Mouse (Mus musculus): Measurements from ENCODE around the gene Dync2h1. TPM values are rescaled to one million over a fixed set of nuclear protein-coding genes. Genes with fewer than 3 reads are reported as not detected.
"Not testable (repeated sequence)": the region's sequence is repeated elsewhere in the genome, so short reads cannot be mapped to it uniquely, and the experiment has no call there.

Dync2h1 gene
- polyA plus RNA-seq, 1 experiment from 2014 or later = 5.5 TPM

DNA sequence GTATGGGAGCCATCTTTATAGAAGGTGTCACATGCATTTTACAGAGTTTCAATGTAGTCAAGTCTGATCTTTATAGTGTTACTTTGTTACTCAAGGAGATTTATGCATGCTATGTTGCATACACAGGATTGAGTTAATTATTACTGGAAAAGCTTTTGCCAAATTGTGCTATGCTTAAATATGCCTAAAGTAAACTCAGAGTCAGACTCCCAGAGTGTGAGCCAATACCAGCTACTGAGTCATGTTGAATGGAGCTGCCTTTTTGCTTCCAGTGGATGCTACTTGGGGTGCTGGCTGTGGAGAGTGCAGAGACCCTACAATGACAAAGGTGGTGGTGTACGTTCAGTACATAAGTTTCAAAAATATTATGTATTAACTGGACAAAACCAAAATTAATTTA is 169.5 kb downstream of the Dync2h1 start:
- no peaks in the 10 kb centered on the region for H3K27me3 ChIP-seq
- no peak overlapping the region for H3K9ac ChIP-seq
- no peak overlapping the region for H3K4me3 ChIP-seq
- H3K36me3 ChIP-seq = no peaks in the 10 kb centered on the region
- no peak overlapping the region for H3K27ac ChIP-seq
- H3K9me3 ChIP-seq (replicated peaks) = no peaks in the 10 kb centered on the region
- WGBS = 84% methylated on average over 1 of the region's 1 CpGs
- no peak overlapping the region for H3K4me2 ChIP-seq
- no peaks in the 10 kb centered on the region for H3K4me1 ChIP-seq (replicated peaks)
- no peak for ATAC-seq (replicated peaks; ENCODE audit: insufficient number of reproducible peaks, insufficient read depth, low FRiP score, low read depth)

DNA sequence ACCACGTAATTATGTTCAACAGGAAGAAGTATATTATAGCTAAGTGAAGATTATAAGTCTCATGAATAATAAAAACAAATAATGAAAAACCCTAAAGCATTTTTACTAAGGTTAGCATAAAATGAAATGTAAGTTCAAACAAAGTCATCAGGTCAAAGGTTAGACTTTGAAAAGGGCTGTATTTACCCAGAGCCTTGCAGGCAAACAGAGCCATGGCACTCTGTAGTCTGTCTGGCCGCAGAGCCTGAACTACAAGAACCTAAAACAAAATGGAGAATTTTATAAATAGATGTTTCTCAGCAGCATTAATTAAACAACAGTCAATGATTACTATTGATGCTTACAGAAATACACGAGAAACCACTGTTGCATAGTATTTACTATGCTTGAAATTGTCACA is 174.5 kb downstream of the Dync2h1 start:
- H3K27me3 ChIP-seq = no peaks in the 10 kb centered on the region
- no peak overlapping the region for H3K4me3 ChIP-seq
- ATAC-seq (replicated peaks; ENCODE audit: insufficient number of reproducible peaks, insufficient read depth, low FRiP score, low read depth) = no peak

DNA sequence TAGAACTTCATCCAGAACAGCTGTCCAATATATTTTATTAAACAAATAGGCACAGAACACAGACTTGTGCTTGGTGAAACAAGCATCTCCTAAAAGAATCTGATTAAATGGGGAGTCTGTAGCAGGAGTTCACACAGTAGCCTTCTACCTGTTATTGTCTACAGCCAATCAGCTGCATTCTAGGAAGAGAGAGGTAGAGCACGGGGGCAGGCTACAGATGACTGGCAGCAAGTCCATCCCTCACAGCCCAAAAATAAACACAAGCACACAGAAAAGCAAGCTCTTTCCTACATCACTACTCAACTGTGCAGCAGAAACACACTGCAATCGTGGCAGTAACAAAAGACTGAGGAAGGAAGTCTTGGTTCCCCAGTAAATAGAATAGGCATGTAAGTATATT is 189.4 kb downstream of the Dync2h1 start:
- no peak overlapping the region for H3K27ac ChIP-seq
- 34% methylated on average over 2 of the region's 2 CpGs for WGBS
- no peaks in the 10 kb centered on the region for H3K9me3 ChIP-seq (replicated peaks)
- no peak overlapping the region for H3K4me2 ChIP-seq
- H3K36me3 ChIP-seq = no peaks in the 10 kb centered on the region
- no peak overlapping the region for H3K9ac ChIP-seq
- H3K4me1 ChIP-seq (replicated peaks) = no peaks in the 10 kb centered on the region
- no peak for ATAC-seq (replicated peaks; ENCODE audit: insufficient number of reproducible peaks, insufficient read depth, low FRiP score, low read depth)
- H3K27me3 ChIP-seq = no peaks in the 10 kb centered on the region
- no peak overlapping the region for H3K4me3 ChIP-seq

More for the DNA sequence above, 174.5 kb downstream of the Dync2h1 start:
- H3K9me3 ChIP-seq (replicated peaks) = no peaks in the 10 kb centered on the region
- H3K9ac ChIP-seq = no peak overlapping the region
- H3K4me2 ChIP-seq = no peak overlapping the region
- H3K27ac ChIP-seq = no peak overlapping the region
- H3K4me1 ChIP-seq (replicated peaks) = no peaks in the 10 kb centered on the region
- 81% methylated on average over 3 of the region's 3 CpGs for WGBS
- no peaks in the 10 kb centered on the region for H3K36me3 ChIP-seq

DNA sequence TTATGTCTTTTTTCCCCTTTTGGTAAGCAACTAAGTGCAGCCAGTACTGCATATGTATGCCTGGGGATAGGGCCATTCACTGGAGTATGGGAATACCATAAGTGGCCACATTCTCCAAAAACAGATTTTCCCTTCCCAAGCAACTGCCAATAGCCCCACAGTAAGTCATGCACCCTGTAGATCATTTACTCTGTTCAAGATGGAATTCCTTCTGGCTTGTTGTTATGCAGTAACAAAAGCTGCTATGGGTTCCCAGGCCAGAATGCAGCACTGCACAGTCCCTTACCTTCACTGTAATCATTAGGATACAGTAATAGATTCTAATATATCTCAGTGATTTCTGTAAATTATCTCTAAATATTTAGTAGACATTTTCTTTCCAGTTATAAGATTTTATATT is 190.0 kb downstream of the Dync2h1 start:
- Histone ChIP-seq H3K9ac (no peak overlapping the region), H3K9me3 (replicated peaks) (no peaks in the 10 kb centered on the region), H3K4me3 (no peak overlapping the region), H3K36me3 (no peaks in the 10 kb centered on the region), H3K27me3 (no peaks in the 10 kb centered on the region), H3K27ac (no peak overlapping the region), H3K4me1 (replicated peaks) (no peaks in the 10 kb centered on the region), H3K4me2 (no peak overlapping the region)
- ATAC-seq (replicated peaks; ENCODE audit: insufficient number of reproducible peaks, insufficient read depth, low FRiP score, low read depth) = no peak

DNA sequence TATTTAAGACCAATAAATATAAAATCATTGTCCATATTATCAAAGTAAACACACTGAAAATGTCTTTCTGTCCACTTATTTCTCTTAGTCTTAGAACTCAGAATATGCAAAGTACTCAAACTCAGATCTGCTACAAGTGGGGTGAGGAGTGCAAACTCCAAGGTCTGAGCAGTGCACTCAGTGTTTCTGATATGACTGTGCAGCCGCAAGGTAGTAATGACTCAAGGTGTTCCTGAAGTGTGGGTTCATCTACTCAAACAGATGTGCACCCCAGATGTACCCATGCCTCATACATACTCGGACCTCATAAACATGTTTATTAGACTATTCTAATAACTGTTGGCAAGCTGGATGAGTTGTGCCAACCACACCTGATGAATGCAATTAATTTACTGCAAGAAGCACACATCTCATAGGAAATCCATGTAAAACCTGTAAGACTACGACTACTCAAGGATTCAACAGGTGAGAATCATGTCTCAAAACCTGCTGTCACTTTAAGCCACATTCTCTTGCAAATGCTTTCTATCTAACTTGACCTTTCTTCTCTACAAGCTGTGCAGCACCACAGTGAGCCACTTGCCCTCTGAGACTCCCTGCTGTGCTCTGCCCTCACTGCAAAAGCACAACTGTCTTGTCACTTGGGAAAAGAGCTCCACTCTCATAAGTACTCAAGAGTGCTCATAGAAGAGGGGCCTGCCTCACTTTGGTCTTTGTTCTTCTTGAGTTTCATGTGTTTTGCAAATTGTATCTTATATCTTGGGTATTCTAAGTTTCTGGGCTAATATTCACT is 195.2 kb downstream of the Dync2h1 start:
- no peaks in the 10 kb centered on the region for H3K36me3 ChIP-seq
- no peak for ATAC-seq (replicated peaks; ENCODE audit: insufficient number of reproducible peaks, insufficient read depth, low FRiP score, low read depth)
- no peak overlapping the region for H3K4me2 ChIP-seq
- 83% methylated on average over 3 of the region's 3 CpGs for WGBS
- no peaks in the 10 kb centered on the region for H3K9me3 ChIP-seq (replicated peaks)
- H3K9ac ChIP-seq = no peak overlapping the region
- H3K27ac ChIP-seq = no peak overlapping the region
- H3K4me3 ChIP-seq = no peak overlapping the region
- H3K4me1 ChIP-seq (replicated peaks) = no peaks in the 10 kb centered on the region
- H3K27me3 ChIP-seq = no peaks in the 10 kb centered on the region

DNA sequence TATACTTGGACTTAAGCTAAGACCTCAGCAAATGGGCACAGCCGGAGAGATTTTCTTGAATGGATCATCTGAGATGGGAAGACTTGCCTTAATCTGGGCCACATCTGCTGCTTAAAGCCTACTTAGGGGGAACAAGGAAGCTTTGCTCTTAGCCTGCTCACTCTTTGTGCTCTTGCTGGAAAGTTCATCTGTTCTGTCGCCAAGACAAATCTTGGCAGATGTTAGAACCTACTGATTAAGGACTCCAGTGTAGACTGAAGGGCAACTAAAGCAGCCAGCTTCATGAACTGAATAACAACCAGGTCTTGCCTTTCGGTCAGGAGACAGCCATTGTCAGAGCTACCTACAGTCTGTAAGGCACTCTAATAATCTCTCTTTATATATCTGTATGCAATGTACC is 198.1 kb downstream of the Dync2h1 start:
- H3K27ac ChIP-seq = no peak overlapping the region
- H3K36me3 ChIP-seq = no peaks in the 10 kb centered on the region; the same call in 1 of the 2 replicates
- no peak for ATAC-seq (replicated peaks; ENCODE audit: insufficient number of reproducible peaks, insufficient read depth, low FRiP score, low read depth)
- no peaks in the 10 kb centered on the region for H3K27me3 ChIP-seq
- no peaks in the 10 kb centered on the region for H3K4me1 ChIP-seq (replicated peaks)
- H3K9ac ChIP-seq = no peak overlapping the region
- no peak overlapping the region for H3K4me3 ChIP-seq
- no peak overlapping the region for H3K4me2 ChIP-seq
- 79% methylated on average over 3 of the region's 3 CpGs for whole genome bisulfite sequencing
- no peaks in the 10 kb centered on the region for H3K9me3 ChIP-seq (replicated peaks)

DNA sequence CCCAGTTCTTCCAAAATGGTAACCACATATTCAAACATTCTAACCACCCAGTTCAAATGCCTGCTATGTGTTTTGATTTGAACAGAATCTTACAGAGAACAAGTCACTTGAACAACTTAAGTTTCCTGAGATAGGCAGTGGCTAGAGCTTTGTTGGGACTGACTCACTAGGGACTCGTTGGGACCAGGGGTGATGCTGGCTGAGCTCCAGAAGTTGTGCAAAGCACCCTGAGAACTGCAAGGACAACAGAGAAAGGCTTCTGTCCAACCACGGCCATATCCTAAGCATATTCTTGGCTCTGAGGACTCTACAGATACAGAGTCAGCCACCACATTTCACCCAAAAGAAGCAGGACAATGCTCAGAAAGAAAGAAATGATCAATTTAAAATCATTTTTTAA is 215.1 kb downstream of the Dync2h1 start:
- no peaks in the 10 kb centered on the region for H3K9me3 ChIP-seq (replicated peaks)
- ATAC-seq (replicated peaks; ENCODE audit: insufficient number of reproducible peaks, insufficient read depth, low FRiP score, low read depth) = no peak
- H3K27ac ChIP-seq = no peak overlapping the region
- no peak overlapping the region for H3K4me3 ChIP-seq
- 41% methylated on average over 2 of the region's 2 CpGs for WGBS
- no peaks in the 10 kb centered on the region for H3K4me1 ChIP-seq (replicated peaks)
- H3K27me3 ChIP-seq = no peaks in the 10 kb centered on the region
- no peaks in the 10 kb centered on the region for H3K36me3 ChIP-seq
- H3K9ac ChIP-seq = no peak overlapping the region
- H3K4me2 ChIP-seq = no peak overlapping the region

DNA sequence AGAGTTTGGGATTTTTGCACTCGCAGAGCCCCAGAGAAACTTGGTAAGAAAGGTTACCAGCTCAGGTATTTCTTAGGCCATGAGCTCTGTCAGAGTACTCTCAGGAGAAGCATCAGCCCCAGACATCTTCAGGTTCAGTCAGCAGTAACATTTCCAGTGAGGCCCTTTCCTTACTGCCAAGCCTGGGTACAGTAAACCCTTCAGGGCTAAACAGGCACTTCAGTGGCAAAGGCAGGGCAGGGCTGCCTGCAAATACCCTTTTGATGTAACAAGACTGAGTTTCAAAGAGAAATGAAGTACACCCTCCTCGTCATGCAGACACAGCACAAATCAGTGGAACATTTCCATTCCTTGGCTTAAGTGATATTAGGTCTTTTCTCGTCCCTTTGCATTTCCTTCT is 219.2 kb downstream of the Dync2h1 start:
- Histone ChIP-seq H3K36me3 (no peaks in the 10 kb centered on the region), H3K4me3 (no peak overlapping the region), H3K27ac (no peak overlapping the region), H3K4me2 (no peak overlapping the region), H3K9ac (no peak overlapping the region), H3K27me3 (no peaks in the 10 kb centered on the region), H3K4me1 (replicated peaks) (no peaks in the 10 kb centered on the region), H3K9me3 (replicated peaks) (no peaks in the 10 kb centered on the region)
- 84% methylated on average over 3 of the region's 3 CpGs for WGBS
- no peak for ATAC-seq (replicated peaks; ENCODE audit: insufficient number of reproducible peaks, insufficient read depth, low FRiP score, low read depth)

DNA sequence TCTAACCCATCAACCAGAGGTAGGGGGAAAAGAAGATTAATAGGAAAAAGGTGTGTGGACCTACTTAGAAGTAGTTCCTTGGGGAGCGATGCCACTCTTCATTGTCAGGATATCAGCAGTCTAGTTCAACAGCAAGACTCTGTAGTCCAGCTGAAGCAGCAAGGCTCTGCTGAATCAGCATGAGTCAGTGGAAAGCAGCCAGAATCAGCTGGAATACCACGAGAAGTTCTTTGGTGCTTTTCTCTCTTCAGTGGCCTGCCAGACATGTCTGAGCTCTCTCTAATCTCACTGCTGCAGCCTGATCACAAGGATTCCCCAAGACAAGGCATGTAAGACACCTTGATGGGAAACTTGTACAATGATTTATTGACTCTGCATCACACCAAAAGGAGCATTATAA is 225.9 kb downstream of the Dync2h1 start:
- 68% methylated on average over 2 of the region's 2 CpGs for whole genome bisulfite sequencing
- H3K4me2 ChIP-seq = no peak overlapping the region

DNA sequence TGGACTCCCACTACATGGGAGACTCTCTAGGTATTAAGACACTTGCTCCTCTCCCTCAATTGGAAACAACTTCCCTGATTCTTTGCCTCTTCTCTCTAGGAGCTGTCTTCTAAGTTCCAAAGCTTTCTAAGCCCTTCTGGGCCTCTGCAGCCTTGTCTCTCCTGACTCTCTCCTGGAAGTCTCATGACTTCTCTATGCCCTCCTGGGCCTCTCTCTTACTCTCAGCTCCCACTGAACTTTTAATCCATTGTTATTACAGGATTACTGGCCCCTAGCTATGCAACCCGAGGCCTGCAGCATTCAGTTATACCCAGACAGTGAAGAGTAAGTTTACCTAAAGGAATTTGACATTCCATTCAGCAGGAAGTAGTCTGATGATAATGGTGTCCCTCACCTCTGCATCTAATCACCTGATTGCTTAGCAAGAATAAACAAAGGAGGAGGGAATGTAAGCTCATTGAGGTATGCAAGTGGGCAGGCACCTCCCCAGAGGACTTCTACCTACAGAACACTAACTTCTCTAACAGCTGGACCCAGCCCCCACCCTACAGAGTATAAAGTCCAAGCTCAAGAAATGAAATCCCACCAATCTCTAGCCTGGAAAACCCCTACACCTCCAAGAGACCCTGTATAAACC is 256.7 kb downstream of the Dync2h1 start:
- Histone ChIP-seq H3K4me1 (replicated peaks) (no peaks in the 10 kb centered on the region), H3K4me3 (no peak overlapping the region), H3K27ac (no peak overlapping the region), H3K9me3 (replicated peaks) (no peaks in the 10 kb centered on the region), H3K36me3 (no peaks in the 10 kb centered on the region), H3K4me2 (no peak overlapping the region), H3K9ac (no peak overlapping the region), H3K27me3 (no peaks in the 10 kb centered on the region)
- WGBS = 35% methylated on average over 1 of the region's 1 CpGs
- ATAC-seq (replicated peaks; ENCODE audit: insufficient number of reproducible peaks, insufficient read depth, low FRiP score, low read depth) = no peak

More for the DNA sequence above, 225.9 kb downstream of the Dync2h1 start:
- no peaks in the 10 kb centered on the region for H3K4me1 ChIP-seq (replicated peaks)
- H3K27me3 ChIP-seq = no peaks in the 10 kb centered on the region
- H3K9ac ChIP-seq = no peak overlapping the region
- H3K27ac ChIP-seq = no peak overlapping the region
- H3K9me3 ChIP-seq (replicated peaks) = no peaks in the 10 kb centered on the region
- H3K4me3 ChIP-seq = no peak overlapping the region
- ATAC-seq (replicated peaks; ENCODE audit: insufficient number of reproducible peaks, insufficient read depth, low FRiP score, low read depth) = no peak
- H3K36me3 ChIP-seq = no peaks in the 10 kb centered on the region

DNA sequence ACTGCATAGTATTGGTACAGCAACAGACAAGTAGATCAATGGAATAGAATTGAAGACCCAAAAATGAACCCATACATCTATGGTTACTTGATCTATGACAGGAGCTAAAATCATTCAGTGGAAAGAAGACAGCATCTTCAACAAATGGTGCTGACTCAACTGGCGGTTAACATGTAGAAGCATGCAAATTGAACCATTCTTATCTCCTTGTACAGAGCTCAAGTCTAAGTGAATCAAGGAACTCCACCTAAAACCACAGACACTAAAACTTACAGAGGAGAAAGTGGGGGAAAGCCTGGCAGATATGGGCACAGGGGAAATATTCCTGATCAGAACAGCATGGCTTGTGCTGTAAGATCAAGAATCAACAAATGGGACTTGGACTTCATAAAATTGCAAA is 270.8 kb downstream of the Dync2h1 start:
- Histone ChIP-seq H3K27ac (no peak overlapping the region), H3K9me3 (replicated peaks) (no peaks in the 10 kb centered on the region), H3K36me3 (no peaks in the 10 kb centered on the region), H3K4me2 (no peak overlapping the region), H3K4me3 (no peak overlapping the region), H3K4me1 (replicated peaks) (no peaks in the 10 kb centered on the region), H3K27me3 (no peaks in the 10 kb centered on the region), H3K9ac (no peak overlapping the region)
- ATAC-seq (replicated peaks; ENCODE audit: insufficient number of reproducible peaks, insufficient read depth, low FRiP score, low read depth) = no peak
- WGBS = 88% methylated on average over 1 of the region's 1 CpGs

DNA sequence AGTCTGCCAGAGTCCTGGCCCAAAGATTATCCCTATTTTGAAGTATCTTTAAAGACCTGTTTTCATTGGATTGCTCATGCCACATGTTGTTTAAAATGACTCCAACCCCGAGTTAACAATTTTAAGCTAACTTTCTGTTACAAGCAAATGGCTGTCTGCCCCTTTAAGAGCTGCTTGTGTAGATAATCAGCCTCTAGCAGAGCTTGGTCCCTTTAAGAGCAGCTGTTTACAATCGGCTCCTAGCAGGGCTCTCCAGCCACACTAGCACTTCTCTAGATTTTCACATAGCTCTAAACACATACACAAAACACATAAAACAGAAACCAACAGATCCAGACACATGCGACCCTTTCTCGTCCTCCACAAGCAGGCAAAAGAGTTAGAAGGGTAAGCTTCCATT is 273.7 kb downstream of the Dync2h1 start:
- H3K9ac ChIP-seq; H3K36me3 ChIP-seq; H3K4me3 ChIP-seq; H3K4me2 ChIP-seq; H3K4me1 ChIP-seq (replicated peaks); H3K9me3 ChIP-seq (replicated peaks); ATAC-seq (replicated peaks; ENCODE audit: insufficient number of reproducible peaks, insufficient read depth, low FRiP score, low read depth); H3K27ac ChIP-seq; H3K27me3 ChIP-seq: not testable (repeated sequence)
- 44% methylated on average over 4 of the region's 4 CpGs for WGBS

Measured in heart, embryonic 15.5 days (tissue).